Mouse (Mus musculus) midbrain, embryonic 10.5 days (tissue): ENCODE measurements around the gene Lypd3. TPM values are rescaled to one million over a fixed set of nuclear protein-coding genes. Genes with fewer than 3 reads are reported as not detected.
"Not testable (repeated sequence)": the region's sequence is repeated elsewhere in the genome, so short reads cannot be mapped to it uniquely, and the experiment has no call there.

Source experiments
- DNase-seq: peaks from one replicate; pipeline ENCODE4 v3.0.0-alpha.2; 2017; ENCODE audit warnings: low spot score
- H3K27ac ChIP-seq: fragments of 300-500 bp; sonication (generic); replicated peaks from 2 replicates; pipeline ENCODE4 v1.5.1; 2016; ENCODE audit warnings: mild to moderate bottlenecking
- H3K27me3 ChIP-seq: fragments of 300-500 bp; sonication (generic); 2 replicates; pipeline ENCODE4 v1.6.1; 2016; ENCODE audit warnings: low read depth, mild to moderate bottlenecking; ENCODE audit not compliant: poor library complexity, severe bottlenecking
- H3K36me3 ChIP-seq: fragments of 300-500 bp; sonication (generic); 2 replicates; pipeline ENCODE4 v1.6.1; 2016; ENCODE audit warnings: mild to moderate bottlenecking, moderate library complexity
- H3K4me1 ChIP-seq: fragments of 300-500 bp; sonication (generic); 2 replicates; pipeline ENCODE4 v1.6.1; 2016
- H3K4me3 ChIP-seq: fragments of 300-500 bp; sonication (generic); 2 replicates; pipeline ENCODE4 v1.5.1; 2016; ENCODE audit warnings: mild to moderate bottlenecking, moderate library complexity
- H3K9me3 ChIP-seq: fragments of 300-500 bp; sonication (generic); replicated peaks from 2 replicates; pipeline ENCODE4 v1.6.1; 2016; ENCODE audit warnings: mild to moderate bottlenecking
- WGBS: fragments of 180-500 bp; shearing (Covaris S2); methylation state at CpG from one replicate; pipeline ENCODE4 v1.1.7; 2016; 5-methylcytosine and 5-hydroxymethylcytosine counted together
- polyA plus RNA-seq: library from polyadenylated mRNA; unstranded; fragments of >200 nt; fragmentation: Nextera tagmentation; extraction: Ambion mirVana; gene quantifications from 2 replicates; pipeline ENCODE4 v1.2.1, GENCODE M21; 2016

The Lypd3 gene
- polyA plus RNA-seq, 1 experiment from 2014 or later = 0.32 TPM

DNA sequence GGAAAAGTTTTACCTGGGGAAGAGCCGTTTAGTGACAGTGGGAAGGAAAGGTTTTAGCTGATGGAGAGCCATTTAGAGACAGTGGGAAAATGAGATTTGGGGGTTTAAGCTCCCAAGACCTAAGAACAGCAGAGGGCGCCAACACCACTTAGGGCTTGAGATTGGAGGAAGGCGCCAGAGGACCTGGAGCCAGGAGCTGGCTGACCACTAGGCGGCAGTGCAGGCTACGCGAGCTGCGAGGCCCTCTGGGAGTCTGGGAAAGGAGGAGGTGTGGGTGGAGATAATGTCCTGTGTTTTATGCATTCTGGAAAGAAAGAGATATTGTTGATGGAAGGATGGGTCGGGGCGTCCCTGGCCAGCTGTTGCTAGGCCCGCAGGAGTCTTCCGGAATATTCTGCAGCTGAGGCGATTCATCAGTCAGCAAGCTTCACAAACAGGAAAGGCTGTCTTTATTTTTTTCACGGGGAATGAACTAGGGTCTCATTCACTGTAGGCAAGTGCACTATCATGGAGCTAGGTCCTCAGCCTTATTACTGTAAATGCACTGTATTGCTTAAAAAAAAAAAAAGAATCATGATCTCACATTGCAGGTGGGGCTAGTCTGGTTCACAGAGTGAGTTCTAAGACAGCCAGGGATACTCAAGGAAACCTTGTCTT lies 35.3 kb upstream of the Lypd3 start:
- WGBS = 8% methylated on average over 13 of the region's 13 CpGs
- H3K4me1 ChIP-seq = peaks cover 5% of the 10 kb centered on the region; the same call in 1 of the 2 replicates
- H3K27me3 ChIP-seq = peaks cover 5% of the 10 kb centered on the region; the same call in 1 of the 2 replicates
- no peaks in the 10 kb centered on the region for H3K36me3 ChIP-seq
- peak overlapping the region; percentile 24; the same call in 1 of the 2 replicates for H3K4me3 ChIP-seq
- H3K27ac ChIP-seq = peak overlapping the region; percentile 57; the same call in 1 of the 2 replicates
- peak; percentile 93 for DNase-seq
- H3K9me3 ChIP-seq = no peaks in the 10 kb centered on the region

DNA sequence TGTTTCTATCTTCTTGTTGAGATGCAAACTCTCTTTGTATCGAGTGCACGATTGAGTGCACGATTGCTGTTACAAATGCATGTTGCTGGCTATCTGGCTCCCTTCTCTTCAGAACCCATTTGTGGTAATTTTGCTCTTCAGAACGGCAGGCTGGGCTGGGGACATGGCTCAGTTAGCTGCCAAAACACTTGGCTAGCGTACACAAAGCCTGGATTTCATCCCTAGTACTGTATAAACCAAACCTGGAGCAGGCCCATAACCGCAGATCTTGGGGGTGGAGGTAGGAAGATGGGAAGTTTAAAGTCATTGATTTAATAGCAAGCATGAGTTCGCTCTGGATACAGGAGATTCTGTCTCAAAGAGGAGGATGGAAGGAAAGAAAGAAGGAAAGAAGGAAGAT lies 30.8 kb upstream of the Lypd3 start:
- peaks cover 10% of the 10 kb centered on the region for H3K4me1 ChIP-seq
- WGBS = 89% methylated on average over 7 of the region's 7 CpGs
- H3K27me3 ChIP-seq = peaks cover 27% of the 10 kb centered on the region
- H3K4me3 ChIP-seq = no peak overlapping the region
- no peak for DNase-seq
- peaks cover 6% of the 10 kb centered on the region; the same call in 1 of the 2 replicates for H3K36me3 ChIP-seq
- H3K9me3 ChIP-seq = 0 out of 2 replicates have a peak, but pooled peaks cover 4% of the 10 kb centered on the region
- H3K27ac ChIP-seq = no peak overlapping the region

DNA sequence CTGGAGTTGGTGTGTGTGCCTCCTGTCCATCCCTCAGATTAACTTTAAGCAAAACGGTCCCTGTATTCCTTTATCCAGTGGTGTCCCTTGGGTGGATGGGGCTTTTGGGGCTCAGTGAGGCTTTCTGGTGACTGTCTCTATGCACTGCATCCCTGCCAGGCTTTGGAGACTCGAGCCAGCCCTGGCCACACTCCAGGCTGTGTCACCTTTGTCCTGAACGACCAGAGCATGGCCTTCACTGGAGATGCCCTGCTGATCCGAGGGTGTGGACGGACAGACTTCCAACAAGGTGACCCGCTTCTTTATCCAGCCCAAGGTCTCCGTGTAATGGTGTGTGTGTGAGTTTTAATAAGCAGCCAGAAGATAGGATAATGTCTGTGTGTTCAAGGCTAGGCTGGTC lies 30.3 kb upstream of the Lypd3 start:
- Histone ChIP-seq H3K9me3 (0 out of 2 replicates have a peak, but pooled peaks cover 4% of the 10 kb centered on the region), H3K27ac (no peak overlapping the region), H3K27me3 (peaks cover 32% of the 10 kb centered on the region), H3K4me1 (peaks cover 14% of the 10 kb centered on the region), H3K4me3 (no peak overlapping the region), H3K36me3 (peaks cover 6% of the 10 kb centered on the region; the same call in 1 of the 2 replicates)
- DNase-seq = no peak
- WGBS = 81% methylated on average over 7 of the region's 7 CpGs

DNA sequence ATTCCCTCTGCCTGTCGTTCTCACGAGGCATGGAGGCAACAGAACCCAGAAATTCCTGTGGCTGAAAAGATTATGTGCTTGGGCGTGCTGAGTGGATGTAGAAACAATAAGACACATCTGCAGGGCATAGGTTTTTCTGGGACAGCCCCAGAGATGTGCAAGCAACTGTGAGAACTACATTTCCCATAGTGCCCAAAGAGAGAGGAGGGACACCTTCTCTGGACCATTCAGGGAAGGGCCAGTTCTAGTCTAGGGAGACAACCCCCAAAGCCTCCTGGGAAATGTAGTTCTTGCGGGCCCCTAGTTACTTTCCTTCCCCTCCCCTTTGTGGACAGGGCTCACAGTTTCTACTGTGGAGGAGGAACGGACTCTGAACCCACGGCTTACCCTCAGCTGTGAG lies 28.3 kb upstream of the Lypd3 start:
- Histone ChIP-seq H3K4me1 (peaks cover 27% of the 10 kb centered on the region), H3K27me3 (peaks cover 52% of the 10 kb centered on the region), H3K9me3 (0 out of 2 replicates have a peak, but pooled peaks cover 4% of the 10 kb centered on the region), H3K27ac (no peak overlapping the region), H3K4me3 (no peak overlapping the region), H3K36me3 (peaks cover 6% of the 10 kb centered on the region; the same call in 1 of the 2 replicates)
- 51% methylated on average over 6 of the region's 6 CpGs for WGBS
- DNase-seq = no peak

DNA sequence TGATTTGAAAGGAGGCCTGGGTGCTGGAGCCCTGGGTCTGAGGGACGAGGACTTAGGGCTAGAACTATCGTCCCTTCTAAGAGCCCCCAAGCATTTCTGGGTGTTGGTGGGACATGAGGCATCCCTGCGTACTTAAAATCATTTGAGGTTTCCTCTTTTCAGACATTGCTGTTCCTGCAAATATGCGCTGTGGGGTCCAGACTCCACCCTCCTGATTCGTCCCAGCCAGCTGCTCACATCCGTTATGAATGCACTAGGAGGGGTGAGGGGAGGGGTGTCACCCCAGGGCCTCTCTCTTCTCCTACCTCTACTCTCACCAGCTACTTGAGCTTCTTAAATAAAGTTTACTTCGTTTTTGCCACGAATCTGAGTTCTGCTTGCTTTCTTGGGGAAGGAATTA lies 27.8 kb upstream of the Lypd3 start:
- peaks cover 57% of the 10 kb centered on the region for H3K27me3 ChIP-seq

DNA sequence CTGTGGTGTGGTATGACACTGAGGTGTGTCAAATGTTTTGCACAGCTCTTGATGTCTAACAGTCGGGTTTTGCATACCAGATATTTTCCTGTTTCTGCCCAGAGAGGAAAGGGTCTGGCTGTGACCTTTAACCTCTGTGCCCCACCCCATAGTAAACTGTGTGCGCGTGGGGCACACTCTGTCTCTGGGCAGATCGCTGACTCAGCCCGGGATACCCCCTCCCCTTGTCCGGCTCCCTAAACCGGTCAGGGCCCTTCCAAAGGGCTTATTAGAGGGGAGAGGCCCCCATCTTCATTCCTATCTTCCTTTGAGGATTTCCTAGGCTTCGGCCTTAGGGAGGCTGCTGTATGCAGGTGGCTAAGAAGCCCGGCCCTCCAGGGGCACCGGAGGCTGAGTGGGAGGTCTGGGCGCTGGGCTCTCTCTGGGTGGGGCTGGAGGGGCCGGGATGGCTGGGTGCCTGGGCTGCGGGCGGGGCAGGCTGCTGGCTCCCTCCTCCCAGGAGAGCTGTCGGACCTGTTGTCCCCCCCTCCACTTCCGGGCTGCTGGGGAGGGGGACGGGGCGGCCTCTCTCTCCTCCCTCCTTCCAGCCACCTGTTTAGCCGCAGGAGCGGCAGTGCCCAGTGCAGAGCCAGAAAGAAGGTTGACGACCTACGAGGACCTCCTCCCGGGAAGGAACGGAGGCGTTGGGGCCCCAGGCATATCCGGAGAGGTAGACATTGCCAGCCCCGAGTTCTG lies 26.0 kb upstream of the Lypd3 start, which contains the start of gene Phldb3:
Phldb3 (plus strand) TSS at position 620 of the 735 bp plus-strand sequence.
- Histone ChIP-seq H3K27ac (peak within 1 kb of the TSS; percentile 23; the same call in 1 of the 2 replicates), H3K9me3 (0 out of 2 replicates have a peak, but pooled peaks cover 4% of the 10 kb centered on the region), H3K4me1 (peaks cover 30% of the 10 kb centered on the region), H3K4me3 (peak within 1 kb of the TSS; percentile 54), H3K27me3 (peaks cover 74% of the 10 kb centered on the region), H3K36me3 (peaks cover 6% of the 10 kb centered on the region; the same call in 1 of the 2 replicates)
- no peak for DNase-seq
- 3% methylated on average over 25 of the region's 27 CpGs for WGBS

More for the DNA sequence above, 27.8 kb upstream of the Lypd3 start:
- H3K27ac ChIP-seq = no peak overlapping the region
- 72% methylated on average over 8 of the region's 8 CpGs for WGBS
- H3K36me3 ChIP-seq = peaks cover 6% of the 10 kb centered on the region; the same call in 1 of the 2 replicates
- H3K4me1 ChIP-seq = peaks cover 30% of the 10 kb centered on the region
- DNase-seq = no peak
- H3K4me3 ChIP-seq = no peak overlapping the region
- H3K9me3 ChIP-seq = 0 out of 2 replicates have a peak, but pooled peaks cover 4% of the 10 kb centered on the region

DNA sequence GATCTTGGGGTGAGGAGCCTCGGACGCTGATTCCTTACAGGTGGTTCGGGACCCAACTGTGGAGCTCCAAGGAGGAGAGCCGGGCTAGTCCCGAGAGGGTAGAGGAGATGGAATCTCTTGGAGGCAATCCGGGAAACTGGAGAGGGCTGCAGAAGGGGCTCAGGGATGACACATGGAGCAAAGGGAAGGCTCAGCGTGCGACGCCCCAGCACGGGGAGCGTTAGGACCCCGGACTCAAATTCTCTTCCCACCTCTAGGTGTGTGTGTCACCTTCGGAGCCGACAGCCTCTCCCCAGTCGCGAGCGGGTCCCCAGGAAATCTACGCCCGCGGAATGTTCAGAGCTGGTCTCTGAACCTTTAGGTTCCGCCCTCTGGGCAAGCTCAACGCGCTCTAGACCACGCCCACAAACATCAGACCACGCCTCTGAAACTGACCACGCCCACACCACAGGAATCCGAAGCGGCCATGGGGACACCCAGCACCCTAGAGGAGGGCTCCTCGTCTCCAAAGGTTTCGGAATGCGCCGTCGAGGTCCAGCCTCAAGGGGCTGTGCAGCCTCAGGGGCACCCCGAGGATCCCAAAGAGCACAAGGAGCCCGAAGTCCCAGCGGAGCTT lies 25.4 kb upstream of the Lypd3 start:
- peak overlapping the region; percentile 23; the same call in 1 of the 2 replicates for H3K27ac ChIP-seq
- H3K27me3 ChIP-seq = peaks cover 75% of the 10 kb centered on the region

DNA sequence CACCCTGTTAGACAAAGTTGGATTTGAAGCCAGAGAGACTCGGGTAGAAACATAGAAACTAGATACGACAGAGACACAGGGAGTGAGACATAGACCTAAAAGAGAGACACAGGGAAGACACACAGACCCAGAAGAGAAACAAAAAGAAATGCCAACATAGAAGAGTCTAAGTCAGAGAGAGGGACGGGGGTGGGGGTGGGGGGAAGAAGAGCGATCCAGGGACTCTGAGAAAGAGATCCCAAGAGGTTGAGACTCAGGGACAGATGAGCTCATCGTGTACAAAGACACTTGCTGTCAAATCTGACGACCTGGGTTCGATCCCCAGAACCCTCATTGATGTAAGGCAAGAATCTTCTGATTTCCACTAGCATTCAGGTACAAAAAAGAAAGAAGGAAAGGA lies 24.6 kb upstream of the Lypd3 start:
- peaks cover 30% of the 10 kb centered on the region for H3K4me1 ChIP-seq
- peaks cover 75% of the 10 kb centered on the region for H3K27me3 ChIP-seq
- H3K36me3 ChIP-seq = peaks cover 6% of the 10 kb centered on the region; the same call in 1 of the 2 replicates
- H3K9me3 ChIP-seq = 0 out of 2 replicates have a peak, but pooled peaks cover 4% of the 10 kb centered on the region
- H3K27ac ChIP-seq = no peak overlapping the region
- 12% methylated on average over 7 of the region's 7 CpGs for WGBS
- no peak for DNase-seq
- H3K4me3 ChIP-seq = peak overlapping the region; percentile 54

More for the DNA sequence above, 25.4 kb upstream of the Lypd3 start:
- peak overlapping the region; percentile 54 for H3K4me3 ChIP-seq
- H3K36me3 ChIP-seq = peaks cover 6% of the 10 kb centered on the region; the same call in 1 of the 2 replicates
- peaks cover 30% of the 10 kb centered on the region for H3K4me1 ChIP-seq
- H3K9me3 ChIP-seq = 0 out of 2 replicates have a peak, but pooled peaks cover 4% of the 10 kb centered on the region
- peak; percentile 80 for DNase-seq
- WGBS = under 1% methylated on average over 36 of the region's 36 CpGs

DNA sequence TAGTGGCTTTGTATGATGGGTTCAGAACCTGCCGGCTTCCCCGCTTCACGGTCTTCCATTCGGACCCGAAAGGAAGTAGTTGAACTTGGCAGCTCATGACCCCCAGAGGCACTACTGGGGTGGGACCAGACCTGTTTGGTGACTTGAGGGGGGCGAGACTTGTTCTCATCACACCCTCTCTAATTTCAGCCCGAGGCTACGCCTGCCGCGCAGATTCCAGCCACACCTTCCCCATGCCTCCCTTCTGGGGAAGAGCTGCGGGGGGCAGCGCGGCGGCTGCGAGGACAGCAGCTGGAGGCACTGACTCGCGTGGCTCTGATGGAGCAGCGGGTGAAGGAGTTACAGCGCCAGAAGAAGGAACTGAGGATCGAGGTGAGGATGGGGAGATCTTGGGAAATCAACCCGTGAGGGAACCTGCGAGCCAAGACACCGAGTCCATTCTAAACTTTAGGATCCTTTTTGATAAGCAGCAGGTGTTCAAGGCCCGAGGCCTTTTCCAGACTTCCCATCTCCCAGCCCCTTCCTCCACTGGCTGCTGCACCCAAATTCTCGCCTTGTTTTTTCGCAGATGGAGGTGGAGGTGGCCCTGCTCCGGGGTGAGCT lies 23.9 kb upstream of the Lypd3 start:
- WGBS = 4% methylated on average over 27 of the region's 27 CpGs
- H3K27ac ChIP-seq = no peak overlapping the region
- peak overlapping the region; percentile 38 for H3K4me3 ChIP-seq
- peaks cover 6% of the 10 kb centered on the region; the same call in 1 of the 2 replicates for H3K36me3 ChIP-seq
- H3K27me3 ChIP-seq = peaks cover 71% of the 10 kb centered on the region
- peaks cover 30% of the 10 kb centered on the region for H3K4me1 ChIP-seq
- peak; percentile 37 for DNase-seq
- 0 out of 2 replicates have a peak, but pooled peaks cover 4% of the 10 kb centered on the region for H3K9me3 ChIP-seq

DNA sequence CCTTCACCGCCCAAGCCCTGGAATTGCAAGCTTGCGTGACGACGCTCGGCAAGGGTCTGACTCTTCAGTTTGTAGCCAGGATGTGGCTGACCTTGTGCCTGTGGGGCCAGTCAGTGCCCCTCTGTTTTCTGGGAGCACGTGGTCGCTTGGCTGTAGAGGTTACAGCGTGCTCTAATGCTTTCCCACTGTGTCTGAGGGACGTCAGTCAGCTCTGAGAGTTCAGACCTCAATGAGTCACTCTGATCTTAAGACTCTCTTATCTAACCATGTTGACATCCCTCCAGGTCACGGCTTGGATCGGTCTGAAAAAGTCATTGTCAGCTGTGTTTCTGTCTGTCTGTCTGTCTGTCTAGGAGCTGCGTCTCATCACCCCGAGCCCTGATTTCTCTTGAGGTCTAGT lies 21.5 kb upstream of the Lypd3 start:
- no peak overlapping the region for H3K27ac ChIP-seq
- 85% methylated on average over 13 of the region's 13 CpGs for WGBS
- H3K9me3 ChIP-seq = no peaks in the 10 kb centered on the region; the same call in 1 of the 2 replicates
- no peaks in the 10 kb centered on the region for H3K36me3 ChIP-seq
- peaks cover 30% of the 10 kb centered on the region for H3K4me1 ChIP-seq
- DNase-seq = no peak
- H3K27me3 ChIP-seq = peaks cover 67% of the 10 kb centered on the region
- H3K4me3 ChIP-seq = no peak overlapping the region

DNA sequence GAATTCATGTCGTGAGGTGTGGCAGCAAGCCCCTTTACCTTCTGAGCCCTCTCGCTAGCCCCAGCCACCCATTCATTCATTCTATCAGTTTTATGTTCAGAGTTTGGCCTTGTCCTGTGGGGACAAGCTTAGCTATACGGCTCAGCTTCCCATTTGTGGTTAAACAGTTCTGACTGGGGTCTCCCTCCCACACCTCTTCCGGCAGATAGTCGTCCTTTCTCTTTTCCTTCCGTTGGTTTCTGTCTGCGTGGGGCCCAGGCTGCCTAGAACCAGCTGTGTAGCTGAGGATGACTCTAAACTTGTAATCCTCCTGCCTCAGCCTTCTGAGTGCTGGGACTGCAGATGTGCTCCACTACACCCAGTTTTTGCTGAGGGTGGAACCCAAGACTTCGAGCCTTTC lies 18.6 kb upstream of the Lypd3 start:
- no peak overlapping the region for H3K4me3 ChIP-seq

DNA sequence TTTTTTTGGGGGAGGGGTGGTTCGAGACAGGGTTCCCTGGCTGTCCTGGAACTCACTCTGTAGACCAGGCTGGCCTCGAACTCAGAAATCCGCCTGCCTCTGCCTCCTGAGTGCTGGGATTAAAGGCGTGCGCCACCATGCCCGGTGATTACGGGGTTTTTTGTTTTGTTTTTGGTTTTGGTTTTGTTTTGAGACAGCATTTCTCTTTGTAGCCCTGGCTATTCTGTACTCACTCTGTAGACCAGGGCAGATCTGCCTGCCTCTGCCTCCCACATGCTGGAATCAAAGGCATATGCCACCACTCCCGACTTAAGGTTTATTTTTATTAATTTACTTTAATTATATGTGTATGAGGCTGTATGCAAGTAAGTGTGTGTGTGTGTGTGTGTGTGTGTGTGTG lies 18.0 kb upstream of the Lypd3 start:
- H3K4me3 ChIP-seq, H3K9me3 ChIP-seq, H3K4me1 ChIP-seq, H3K27ac ChIP-seq, H3K36me3 ChIP-seq, DNase-seq: not testable (repeated sequence)
- H3K27me3 ChIP-seq = peaks cover 31% of the 10 kb centered on the region
- WGBS = 89% methylated on average over 8 of the region's 8 CpGs

More for the DNA sequence above, 18.6 kb upstream of the Lypd3 start:
- peaks cover 6% of the 10 kb centered on the region for H3K4me1 ChIP-seq
- 83% methylated on average over 8 of the region's 8 CpGs for WGBS
- H3K36me3 ChIP-seq = no peaks in the 10 kb centered on the region
- peaks cover 8% of the 10 kb centered on the region for H3K9me3 ChIP-seq
- H3K27me3 ChIP-seq = peaks cover 37% of the 10 kb centered on the region
- DNase-seq = no peak
- H3K27ac ChIP-seq = no peak overlapping the region
